Mouse (Mus musculus): Measurements from ENCODE around the gene Actg1. TPM values are rescaled to one million over a fixed set of nuclear protein-coding genes. Genes with fewer than 3 reads are reported as not detected.
A peak's percentile ranks its signal among the peaks of the same experiment; 100 is the strongest.
"Not testable (repeated sequence)": the region's sequence is repeated elsewhere in the genome, so short reads cannot be mapped to it uniquely, and the experiment has no call there.

Gene Actg1
- polyA plus RNA-seq, 1 experiment from 2014 or later: 2,814 TPM

DNA sequence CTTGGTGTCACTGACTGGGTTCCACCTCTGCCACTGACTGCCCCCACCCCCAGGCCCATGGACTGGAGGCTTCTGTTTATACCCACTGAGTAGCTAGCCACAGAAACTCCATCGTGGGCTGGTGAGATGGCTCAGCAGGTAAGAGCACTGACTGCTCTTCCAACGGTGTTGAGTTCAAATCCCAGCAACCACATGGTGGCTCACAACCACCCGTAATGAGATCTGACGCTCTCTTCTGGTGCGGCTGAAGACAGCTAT lies 3.7 kb upstream of the Actg1 start:
- H3K36me3 ChIP-seq; H3K9ac ChIP-seq (replicated peaks); H3K9me3 ChIP-seq; H3K4me2 ChIP-seq; H3K27me3 ChIP-seq; H3K4me3 ChIP-seq (replicated peaks); ATAC-seq (ENCODE audit: insufficient number of reproducible peaks, insufficient read depth, low FRiP score, low TSS enrichment, low read depth): not testable (repeated sequence)
- WGBS: 91% methylated on average over 5 of the region's 5 CpGs
- H3K27ac ChIP-seq: peak overlapping the region; percentile 100
- H3K4me1 ChIP-seq (replicated peaks): peaks cover 45% of the 10 kb centered on the region

DNA sequence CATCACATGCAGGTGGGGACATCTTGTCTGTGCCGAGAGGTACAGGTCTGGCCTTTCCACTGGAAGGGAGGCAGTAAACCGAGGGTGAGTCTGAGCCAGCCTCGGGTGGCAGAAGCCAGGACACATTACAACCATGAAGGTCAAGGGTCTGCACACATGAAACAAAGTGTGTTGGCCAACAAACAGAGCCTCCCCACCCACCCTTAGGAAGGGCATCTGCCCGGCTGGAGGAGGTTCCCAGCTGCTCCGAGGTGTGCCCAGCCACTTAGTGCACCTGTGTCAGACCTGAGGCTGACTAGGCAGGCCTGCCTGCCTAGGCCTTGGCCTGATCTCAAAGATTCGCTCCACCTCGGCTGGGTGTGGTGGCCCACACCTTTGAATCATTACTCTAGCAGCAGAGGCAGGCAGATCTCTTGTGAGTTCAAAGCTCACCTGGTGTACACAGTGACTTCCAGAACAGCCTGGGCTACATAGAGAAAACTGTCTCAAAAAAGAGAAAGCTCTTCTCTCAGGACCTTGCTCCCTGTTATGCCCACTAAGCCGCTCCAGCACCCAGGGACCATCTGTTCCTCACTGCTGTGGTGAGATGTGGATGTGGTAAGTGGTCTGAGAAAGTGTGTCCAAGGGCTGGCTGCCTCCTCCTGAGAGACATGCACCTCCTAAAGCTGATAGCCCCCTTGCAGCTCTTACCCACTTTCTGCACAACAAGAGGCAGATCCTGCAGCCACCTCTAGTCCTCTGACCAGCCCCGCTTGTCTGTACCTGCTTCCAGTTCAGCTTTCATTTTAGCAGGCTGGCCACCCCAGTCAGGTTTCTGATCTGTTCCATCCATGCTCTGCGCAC lies 3.1 kb upstream of the Actg1 start:
- Histone ChIP-seq H3K9me3 (no peaks in the 10 kb centered on the region), H3K27ac (peak overlapping the region; percentile 100), H3K4me2 (peak overlapping the region; percentile 90), H3K27me3 (no peaks in the 10 kb centered on the region), H3K9ac (replicated peaks) (no peak overlapping the region), H3K4me3 (replicated peaks) (0 out of 2 replicates have a peak overlapping the region, but pooled peaks have one; percentile 100), H3K4me1 (replicated peaks) (peaks cover 41% of the 10 kb centered on the region), H3K36me3 (peaks cover 13% of the 10 kb centered on the region)
- ATAC-seq (ENCODE audit: insufficient number of reproducible peaks, insufficient read depth, low FRiP score, low TSS enrichment, low read depth): no peak
- WGBS: 80% methylated on average over 10 of the region's 10 CpGs

DNA sequence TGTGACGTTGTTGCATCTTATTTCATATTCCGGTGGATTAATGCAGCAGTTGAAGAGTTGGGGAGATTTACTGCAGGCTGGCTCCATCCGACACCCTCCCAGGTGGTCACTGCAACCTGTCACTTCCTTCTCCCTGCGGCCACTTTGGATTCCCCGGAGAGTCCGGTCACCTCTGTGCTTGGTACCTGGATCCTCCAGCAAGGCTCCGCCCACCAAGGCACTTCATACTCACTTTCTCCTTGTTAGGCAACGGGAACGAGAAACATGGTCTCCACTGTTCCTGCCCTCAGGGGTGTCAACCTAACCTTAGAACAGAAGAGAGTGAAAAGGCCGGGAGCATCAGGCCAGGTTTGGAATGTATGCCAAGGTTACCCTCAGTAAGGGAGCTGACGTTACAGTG lies 2.4 kb upstream of the Actg1 start:
- Histone ChIP-seq H3K9ac (replicated peaks) (peak overlapping the region; percentile 100), H3K4me1 (replicated peaks) (peaks cover 41% of the 10 kb centered on the region), H3K4me3 (replicated peaks) (peak overlapping the region; percentile 100), H3K9me3 (no peaks in the 10 kb centered on the region), H3K27me3 (no peaks in the 10 kb centered on the region), H3K36me3 (peaks cover 16% of the 10 kb centered on the region), H3K27ac (peak overlapping the region; percentile 100), H3K4me2 (peak overlapping the region; percentile 90)
- no peak for ATAC-seq (ENCODE audit: insufficient number of reproducible peaks, insufficient read depth, low FRiP score, low TSS enrichment, low read depth)
- WGBS: 10% methylated on average over 11 of the region's 11 CpGs

DNA sequence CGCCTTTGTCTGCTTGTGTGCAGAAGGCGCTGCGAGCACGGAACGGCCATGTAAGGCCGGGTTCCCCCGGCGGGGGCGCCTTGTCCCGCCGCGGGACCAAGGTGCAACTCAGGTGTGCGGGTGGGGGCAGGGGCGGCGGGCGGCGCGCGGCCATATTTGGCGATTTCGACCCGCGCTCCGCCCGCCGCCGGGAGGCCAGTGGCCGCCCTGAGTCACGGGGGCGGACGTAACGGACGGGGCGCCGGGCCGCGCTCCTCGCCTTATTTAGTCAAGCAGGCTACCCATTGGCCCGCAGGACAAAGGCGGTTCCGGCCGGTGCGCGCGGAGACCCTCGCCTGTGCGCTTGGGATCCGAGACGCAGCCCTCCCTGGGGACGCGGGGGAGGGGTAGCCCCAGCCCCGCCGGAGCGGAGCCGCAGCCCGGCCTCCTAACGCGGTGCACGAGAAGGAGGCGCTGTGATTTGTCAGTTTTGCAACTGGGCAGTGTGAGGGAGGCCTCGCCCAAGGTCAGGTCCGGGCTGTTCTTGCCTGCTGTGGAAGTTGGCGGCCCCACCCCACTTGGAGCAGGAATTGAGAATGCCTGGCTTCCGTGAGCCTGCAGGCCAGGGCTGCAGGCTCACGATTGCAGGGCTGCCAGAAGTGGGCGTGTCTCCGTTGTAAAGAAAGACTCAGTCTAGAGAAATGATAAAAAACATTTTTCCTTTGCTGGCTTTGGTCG lies 1.8 kb upstream of the Actg1 start:
- H3K9me3 ChIP-seq: no peaks in the 10 kb centered on the region
- H3K36me3 ChIP-seq: peaks cover 20% of the 10 kb centered on the region
- peak overlapping the region; percentile 100 for H3K27ac ChIP-seq
- peak overlapping the region; percentile 100 for H3K4me3 ChIP-seq (replicated peaks)
- ATAC-seq (ENCODE audit: insufficient number of reproducible peaks, insufficient read depth, low FRiP score, low TSS enrichment, low read depth): peak; percentile 56
- H3K4me2 ChIP-seq: peak overlapping the region; percentile 90
- H3K4me1 ChIP-seq (replicated peaks): peaks cover 45% of the 10 kb centered on the region
- peak overlapping the region; percentile 100 for H3K9ac ChIP-seq (replicated peaks)
- H3K27me3 ChIP-seq: no peaks in the 10 kb centered on the region
- WGBS: 4% methylated on average over 68 of the region's 68 CpGs

DNA sequence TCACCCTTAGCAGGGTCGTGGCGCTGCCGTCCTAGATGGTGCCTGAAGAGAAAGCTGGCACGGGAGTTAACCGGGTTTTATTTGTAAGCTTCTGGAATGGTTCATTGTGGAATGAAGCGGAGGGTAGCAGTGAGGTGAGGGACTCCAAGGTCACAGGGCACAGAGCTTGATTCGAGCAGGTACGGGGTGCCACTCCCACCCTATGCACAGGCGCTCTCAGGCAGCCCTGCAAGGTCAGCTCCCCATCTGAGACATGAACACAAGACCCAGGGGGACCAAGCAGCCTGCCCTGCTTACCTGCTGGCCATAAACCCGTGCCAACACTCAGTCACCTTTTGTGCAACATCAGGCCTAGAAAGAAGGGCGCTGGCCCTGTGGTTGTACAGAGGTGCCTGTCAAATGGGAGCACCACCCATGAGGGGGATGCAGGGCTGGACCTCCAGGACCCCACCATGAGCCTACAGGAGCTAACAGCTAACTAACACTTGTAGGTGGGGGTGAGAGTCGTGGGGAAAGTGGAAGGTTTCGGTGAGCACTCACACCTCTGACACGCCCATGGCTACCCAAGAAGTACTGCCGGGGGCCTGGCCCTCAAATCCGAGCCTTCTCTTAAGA lies 1.1 kb upstream of the Actg1 start:
- peaks cover 26% of the 10 kb centered on the region for H3K36me3 ChIP-seq
- 2% methylated on average over 16 of the region's 16 CpGs for WGBS
- peaks cover 47% of the 10 kb centered on the region for H3K4me1 ChIP-seq (replicated peaks)
- no peaks in the 10 kb centered on the region for H3K9me3 ChIP-seq
- ATAC-seq (ENCODE audit: insufficient number of reproducible peaks, insufficient read depth, low FRiP score, low TSS enrichment, low read depth): 0 out of 2 replicates have a peak, but pooled peaks have one; percentile 1
- H3K4me2 ChIP-seq: peak overlapping the region; percentile 90
- H3K27me3 ChIP-seq: no peaks in the 10 kb centered on the region
- H3K4me3 ChIP-seq (replicated peaks): peak overlapping the region; percentile 100
- H3K27ac ChIP-seq: peak overlapping the region; percentile 100
- peak overlapping the region; percentile 100 for H3K9ac ChIP-seq (replicated peaks)

DNA sequence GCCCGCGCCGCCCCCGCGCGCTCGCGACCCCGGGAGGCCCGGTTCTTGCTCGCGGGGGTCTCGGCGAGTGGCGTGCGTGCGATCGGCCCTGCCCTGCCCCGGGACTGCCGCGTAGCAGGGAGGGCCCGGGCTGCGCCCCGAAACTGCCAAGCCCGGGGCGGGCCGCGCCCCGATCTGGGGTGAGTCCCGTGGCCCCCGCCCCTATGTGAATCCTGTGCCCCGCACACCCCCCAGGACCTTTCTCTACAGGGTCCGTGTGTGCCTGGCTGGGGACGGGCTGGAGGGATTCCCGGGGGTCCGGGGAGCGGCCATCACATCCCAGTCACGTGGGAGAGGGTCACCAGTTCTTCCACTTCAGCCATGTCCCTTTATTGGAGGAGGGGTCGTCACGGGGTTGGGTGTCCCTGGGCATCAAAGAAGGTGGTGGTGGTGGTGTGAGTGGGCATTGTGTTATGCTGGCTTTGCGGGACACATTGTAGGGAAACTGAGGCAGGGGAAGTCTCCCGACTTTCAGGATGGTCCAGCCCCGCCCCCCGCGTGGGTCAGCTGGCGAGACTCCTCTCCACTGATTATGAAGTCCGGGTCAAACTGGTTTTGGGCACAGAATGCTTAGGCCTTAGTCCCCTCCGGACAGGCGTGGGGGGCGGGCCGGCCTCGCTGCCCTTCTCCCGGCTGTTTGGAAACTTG lies 485 bp upstream of the Actg1 start:
- Histone ChIP-seq H3K9me3 (no peaks in the 10 kb centered on the region), H3K27me3 (no peaks in the 10 kb centered on the region), H3K4me3 (replicated peaks) (peak overlapping the region; percentile 100), H3K36me3 (peaks cover 26% of the 10 kb centered on the region), H3K9ac (replicated peaks) (peak overlapping the region; percentile 100), H3K27ac (peak overlapping the region; percentile 100), H3K4me2 (peak overlapping the region; percentile 90), H3K4me1 (replicated peaks) (peaks cover 45% of the 10 kb centered on the region)
- peak; percentile 27 for ATAC-seq (ENCODE audit: insufficient number of reproducible peaks, insufficient read depth, low FRiP score, low TSS enrichment, low read depth)
- 2% methylated on average over 45 of the region's 53 CpGs for WGBS

- peak overlapping the region; percentile 100 for H3K4me3 ChIP-seq (replicated peaks)
- H3K4me2 ChIP-seq: peak overlapping the region; percentile 90
- peak overlapping the region; percentile 100 for H3K9ac ChIP-seq (replicated peaks)
- H3K27ac ChIP-seq: peak overlapping the region; percentile 100
- H3K36me3 ChIP-seq: peaks cover 26% of the 10 kb centered on the region
- ATAC-seq (ENCODE audit: insufficient number of reproducible peaks, insufficient read depth, low FRiP score, low TSS enrichment, low read depth): no peak
- no peaks in the 10 kb centered on the region for H3K27me3 ChIP-seq
- H3K4me1 ChIP-seq (replicated peaks): peaks cover 31% of the 10 kb centered on the region
- WGBS: 8% methylated on average over 10 of the region's 10 CpGs
- H3K9me3 ChIP-seq: no peaks in the 10 kb centered on the region
Measured at GRCm38 (mm10) chr11:120347301-120347700, 1.0 kb downstream of the Actg1 start.

GRCm38 (mm10) chr11:120346383-120347034 lies 1.8 kb downstream of the Actg1 start:
- peak overlapping the region; percentile 59 for H3K9ac ChIP-seq (replicated peaks)
- not testable (repeated sequence) for H3K9me3 ChIP-seq; H3K27me3 ChIP-seq; ATAC-seq (ENCODE audit: insufficient number of reproducible peaks, insufficient read depth, low FRiP score, low TSS enrichment, low read depth)
- peak overlapping the region; percentile 37; the same call in 1 of the 2 replicates for H3K27ac ChIP-seq
- peak overlapping the region; percentile 47 for H3K4me3 ChIP-seq (replicated peaks)
- H3K4me2 ChIP-seq: peak overlapping the region; percentile 73
- H3K4me1 ChIP-seq (replicated peaks): peaks cover 24% of the 10 kb centered on the region
- WGBS: 62% methylated on average over 11 of the region's 13 CpGs
- H3K36me3 ChIP-seq: peaks cover 24% of the 10 kb centered on the region

- ATAC-seq (ENCODE audit: insufficient number of reproducible peaks, insufficient read depth, low FRiP score, low TSS enrichment, low read depth): no peak
- Histone ChIP-seq H3K9ac (replicated peaks) (peak overlapping the region; percentile 40; the same call in 1 of the 2 replicates), H3K4me1 (replicated peaks) (peaks cover 14% of the 10 kb centered on the region), H3K36me3 (peaks cover 22% of the 10 kb centered on the region), H3K9me3 (no peaks in the 10 kb centered on the region), H3K27ac (peak overlapping the region; percentile 64), H3K4me3 (replicated peaks) (peak overlapping the region; percentile 27), H3K27me3 (no peaks in the 10 kb centered on the region), H3K4me2 (peak overlapping the region; percentile 52)
- WGBS: 34% methylated on average over 1 of the region's 1 CpGs
Measured at GRCm38 (mm10) chr11:120345067-120345681, 3.2 kb downstream of the Actg1 start.

- Histone ChIP-seq H3K9me3 (no peaks in the 10 kb centered on the region), H3K4me2 (no peak overlapping the region), H3K27ac (peak overlapping the region; percentile 75), H3K9ac (replicated peaks) (no peak overlapping the region), H3K4me3 (replicated peaks) (no peak overlapping the region), H3K36me3 (peaks cover 22% of the 10 kb centered on the region), H3K4me1 (replicated peaks) (peaks cover 10% of the 10 kb centered on the region), H3K27me3 (no peaks in the 10 kb centered on the region)
- 57% methylated on average over 5 of the region's 5 CpGs for WGBS
- ATAC-seq (ENCODE audit: insufficient number of reproducible peaks, insufficient read depth, low FRiP score, low TSS enrichment, low read depth): no peak
Measured at GRCm38 (mm10) chr11:120344310-120344920, 3.9 kb downstream of the Actg1 start.

Measured in limb, embryonic 12.5 days (tissue).